Mouse (Mus musculus) intestine, embryonic 15.5 days (tissue): ENCODE results near the gene Arpp21. TPM values are rescaled to one million over a fixed set of nuclear protein-coding genes. Genes with fewer than 3 reads are reported as not detected.
"Not testable (repeated sequence)": the region's sequence is repeated elsewhere in the genome, so short reads cannot be mapped to it uniquely, and the experiment has no call there.

ENCODE experiments used
- ATAC-seq: fragments of 200-750 bp; cut with Nextera tagmentation; 2 replicates; pipeline ENCODE4 v1.8.0; 2017; ENCODE audit warnings: moderate TSS enrichment, moderate library complexity
- H3K27ac ChIP-seq: fragments of 300-500 bp; sonication (generic); 2 replicates; pipeline ENCODE4 v1.5.1; 2015; ENCODE audit warnings: mild to moderate bottlenecking, inconsistent platforms
- H3K27me3 ChIP-seq: fragments of 300-500 bp; sonication (generic); replicated peaks from 2 replicates; pipeline ENCODE4 v1.6.1; 2015; ENCODE audit warnings: inconsistent platforms
- H3K36me3 ChIP-seq: fragments of 300-500 bp; sonication (generic); 2 replicates; pipeline ENCODE4 v1.6.1; 2015; ENCODE audit warnings: inconsistent platforms
- H3K4me1 ChIP-seq: fragments of 300-500 bp; sonication (generic); replicated peaks from 2 replicates; pipeline ENCODE4 v1.6.1; 2015; ENCODE audit warnings: inconsistent platforms
- H3K4me2 ChIP-seq: fragments of 300-500 bp; sonication (generic); replicated peaks from 2 replicates; pipeline ENCODE4 v1.6.1; 2015; ENCODE audit warnings: mild to moderate bottlenecking, inconsistent platforms
- H3K4me3 ChIP-seq: fragments of 300-500 bp; sonication (generic); replicated peaks from 2 replicates; pipeline ENCODE4 v1.5.1; 2015; ENCODE audit warnings: inconsistent platforms
- H3K9ac ChIP-seq: fragments of 300-500 bp; sonication (generic); 2 replicates; pipeline ENCODE4 v1.6.1; 2015; ENCODE audit warnings: inconsistent platforms
- H3K9me3 ChIP-seq: fragments of 300-500 bp; sonication (generic); 2 replicates; pipeline ENCODE4 v1.6.1; 2016; ENCODE audit warnings: inconsistent platforms
- WGBS: fragments of 180-500 bp; shearing (Covaris S2); methylation state at CpG from one replicate; pipeline ENCODE4 v1.1.7; 2015; 5-methylcytosine and 5-hydroxymethylcytosine counted together
- polyA plus RNA-seq: library from polyadenylated mRNA; unstranded; fragments of >200 nt; fragmentation: Nextera tagmentation; extraction: Ambion mirVana; gene quantifications from 2 replicates; pipeline ENCODE4 v1.2.1, GENCODE M21; 2015

Gene Arpp21
- polyA plus RNA-seq, 1 experiment from 2014 or later, result 0.70 TPM

GRCm38 (mm10) chr9:112074872-112075271 is 160.9 kb downstream of the Arpp21 start:
- ATAC-seq, result no peak
- Histone ChIP-seq H3K4me1 (no peaks in the 10 kb centered on the region), H3K27me3 (no peaks in the 10 kb centered on the region), H3K27ac (no peak overlapping the region), H3K9me3 (no peaks in the 10 kb centered on the region), H3K4me3 (no peak overlapping the region), H3K9ac (no peak overlapping the region), H3K36me3 (no peaks in the 10 kb centered on the region), H3K4me2 (no peak overlapping the region)
- WGBS, result 42% methylated on average over 5 of the region's 5 CpGs

GRCm38 (mm10) chr9:112071368-112071767 is 164.4 kb downstream of the Arpp21 start:
- no peak overlapping the region for H3K27ac ChIP-seq
- 31% methylated on average over 3 of the region's 3 CpGs for WGBS
- H3K36me3 ChIP-seq, result no peaks in the 10 kb centered on the region
- ATAC-seq, result no peak
- H3K9me3 ChIP-seq, result no peaks in the 10 kb centered on the region
- no peaks in the 10 kb centered on the region for H3K4me1 ChIP-seq
- no peak overlapping the region for H3K9ac ChIP-seq
- H3K4me2 ChIP-seq, result no peak overlapping the region
- no peaks in the 10 kb centered on the region for H3K27me3 ChIP-seq
- no peak overlapping the region for H3K4me3 ChIP-seq

- H3K36me3 ChIP-seq, result no peaks in the 10 kb centered on the region
- no peaks in the 10 kb centered on the region for H3K27me3 ChIP-seq
- H3K27ac ChIP-seq, result no peak overlapping the region
- no peak overlapping the region for H3K4me3 ChIP-seq
- H3K4me1 ChIP-seq, result no peaks in the 10 kb centered on the region
- 29% methylated on average over 5 of the region's 5 CpGs for WGBS
- no peak overlapping the region for H3K4me2 ChIP-seq
- H3K9ac ChIP-seq, result no peak overlapping the region
- no peak for ATAC-seq
- H3K9me3 ChIP-seq, result no peaks in the 10 kb centered on the region
These were observed 164.8 kb downstream of the Arpp21 start for GRCm38 (mm10) chr9:112070961-112071360.

GRCm38 (mm10) chr9:112068250-112068649 is 167.5 kb downstream of the Arpp21 start:
- no peak overlapping the region for H3K4me2 ChIP-seq
- no peaks in the 10 kb centered on the region for H3K36me3 ChIP-seq
- 88% methylated on average over 5 of the region's 5 CpGs for WGBS
- H3K9me3 ChIP-seq, result no peaks in the 10 kb centered on the region
- H3K27ac ChIP-seq, result no peak overlapping the region
- no peak overlapping the region for H3K4me3 ChIP-seq
- no peaks in the 10 kb centered on the region for H3K27me3 ChIP-seq
- no peak overlapping the region for H3K9ac ChIP-seq
- no peak for ATAC-seq
- H3K4me1 ChIP-seq, result no peaks in the 10 kb centered on the region

GRCm38 (mm10) chr9:112060696-112061425 is 174.9 kb downstream of the Arpp21 start:
- no peak overlapping the region for H3K4me2 ChIP-seq
- no peaks in the 10 kb centered on the region for H3K36me3 ChIP-seq
- no peaks in the 10 kb centered on the region for H3K9me3 ChIP-seq
- no peaks in the 10 kb centered on the region for H3K4me1 ChIP-seq
- H3K27me3 ChIP-seq, result no peaks in the 10 kb centered on the region
- no peak overlapping the region for H3K4me3 ChIP-seq
- no peak overlapping the region for H3K27ac ChIP-seq
- WGBS, result 62% methylated on average over 6 of the region's 6 CpGs
- no peak for ATAC-seq
- no peak overlapping the region for H3K9ac ChIP-seq

GRCm38 (mm10) chr9:112054807-112055381 is 180.8 kb downstream of the Arpp21 start:
- 60% methylated on average over 6 of the region's 6 CpGs for WGBS

GRCm38 (mm10) chr9:112047903-112048467 is 187.8 kb downstream of the Arpp21 start:
- no peaks in the 10 kb centered on the region for H3K9me3 ChIP-seq
- no peaks in the 10 kb centered on the region for H3K27me3 ChIP-seq
- H3K4me3 ChIP-seq, result no peak overlapping the region
- no peak overlapping the region for H3K4me2 ChIP-seq
- WGBS, result 81% methylated on average over 9 of the region's 9 CpGs
- H3K27ac ChIP-seq, result no peak overlapping the region
- H3K4me1 ChIP-seq, result no peaks in the 10 kb centered on the region
- ATAC-seq, result no peak
- H3K9ac ChIP-seq, result no peak overlapping the region
- no peaks in the 10 kb centered on the region for H3K36me3 ChIP-seq

More at GRCm38 (mm10) chr9:112054807-112055381, 180.8 kb downstream of the Arpp21 start:
- Histone ChIP-seq H3K4me3 (no peak overlapping the region), H3K36me3 (no peaks in the 10 kb centered on the region), H3K9ac (no peak overlapping the region), H3K27ac (no peak overlapping the region), H3K4me1 (no peaks in the 10 kb centered on the region), H3K27me3 (no peaks in the 10 kb centered on the region), H3K9me3 (no peaks in the 10 kb centered on the region), H3K4me2 (no peak overlapping the region)
- no peak for ATAC-seq

GRCm38 (mm10) chr9:112040566-112040965 is 195.2 kb downstream of the Arpp21 start:
- Histone ChIP-seq H3K36me3 (no peaks in the 10 kb centered on the region), H3K9ac (no peak overlapping the region), H3K27me3 (no peaks in the 10 kb centered on the region), H3K9me3 (no peaks in the 10 kb centered on the region), H3K4me3 (no peak overlapping the region), H3K27ac (no peak overlapping the region), H3K4me2 (no peak overlapping the region), H3K4me1 (no peaks in the 10 kb centered on the region)
- no peak for ATAC-seq
- 69% methylated on average over 1 of the region's 1 CpGs for WGBS

GRCm38 (mm10) chr9:112037732-112038131 is 198.0 kb downstream of the Arpp21 start:
- WGBS, result 54% methylated on average over 9 of the region's 9 CpGs
- H3K4me3 ChIP-seq, result no peak overlapping the region
- H3K27me3 ChIP-seq, result no peaks in the 10 kb centered on the region
- H3K4me1 ChIP-seq, result no peaks in the 10 kb centered on the region
- no peak overlapping the region for H3K9ac ChIP-seq
- no peaks in the 10 kb centered on the region for H3K9me3 ChIP-seq
- H3K4me2 ChIP-seq, result no peak overlapping the region
- no peaks in the 10 kb centered on the region for H3K36me3 ChIP-seq
- H3K27ac ChIP-seq, result no peak overlapping the region
- no peak for ATAC-seq

- not testable (repeated sequence) for H3K27ac ChIP-seq, H3K36me3 ChIP-seq, H3K4me3 ChIP-seq, H3K4me2 ChIP-seq, H3K4me1 ChIP-seq, H3K27me3 ChIP-seq, H3K9me3 ChIP-seq, H3K9ac ChIP-seq
- peak; percentile 79 for ATAC-seq
- 23% methylated on average over 4 of the region's 10 CpGs for WGBS
These were observed 201.9 kb downstream of the Arpp21 start for GRCm38 (mm10) chr9:112033840-112034239.

- H3K27me3 ChIP-seq, result no peaks in the 10 kb centered on the region
- H3K9me3 ChIP-seq, result no peaks in the 10 kb centered on the region
- WGBS, result 79% methylated on average over 7 of the region's 7 CpGs
- H3K4me1 ChIP-seq, result no peaks in the 10 kb centered on the region
- no peak overlapping the region for H3K4me2 ChIP-seq
- no peaks in the 10 kb centered on the region for H3K36me3 ChIP-seq
- no peak overlapping the region for H3K9ac ChIP-seq
- H3K4me3 ChIP-seq, result no peak overlapping the region
- no peak for ATAC-seq
- H3K27ac ChIP-seq, result no peak overlapping the region
These were observed 203.6 kb downstream of the Arpp21 start for GRCm38 (mm10) chr9:112032169-112032568.

- Histone ChIP-seq H3K9me3 (no peaks in the 10 kb centered on the region), H3K4me2 (no peak overlapping the region), H3K9ac (no peak overlapping the region), H3K27ac (no peak overlapping the region), H3K27me3 (no peaks in the 10 kb centered on the region), H3K36me3 (no peaks in the 10 kb centered on the region), H3K4me1 (no peaks in the 10 kb centered on the region), H3K4me3 (no peak overlapping the region)
- WGBS, result 70% methylated on average over 8 of the region's 8 CpGs
- no peak for ATAC-seq
These were observed 212.1 kb downstream of the Arpp21 start for GRCm38 (mm10) chr9:112023562-112024015.

GRCm38 (mm10) chr9:112023111-112023510 is 212.6 kb downstream of the Arpp21 start:
- H3K36me3 ChIP-seq, result no peaks in the 10 kb centered on the region
- no peak overlapping the region for H3K9ac ChIP-seq
- no peaks in the 10 kb centered on the region for H3K27me3 ChIP-seq
- ATAC-seq, result no peak
- no peak overlapping the region for H3K4me3 ChIP-seq
- 83% methylated on average over 5 of the region's 5 CpGs for WGBS
- no peak overlapping the region for H3K27ac ChIP-seq
- H3K4me1 ChIP-seq, result no peaks in the 10 kb centered on the region
- H3K4me2 ChIP-seq, result no peak overlapping the region
- no peaks in the 10 kb centered on the region for H3K9me3 ChIP-seq
